Mouse (Mus musculus) kidney, adult 18-20 months (tissue): ENCODE measurements around the gene Brd9.

Experiments used
- DNase-seq: peaks from one replicate; pipeline ENCODE4 v3.0.0; 2021

Brd9 gene

DNA sequence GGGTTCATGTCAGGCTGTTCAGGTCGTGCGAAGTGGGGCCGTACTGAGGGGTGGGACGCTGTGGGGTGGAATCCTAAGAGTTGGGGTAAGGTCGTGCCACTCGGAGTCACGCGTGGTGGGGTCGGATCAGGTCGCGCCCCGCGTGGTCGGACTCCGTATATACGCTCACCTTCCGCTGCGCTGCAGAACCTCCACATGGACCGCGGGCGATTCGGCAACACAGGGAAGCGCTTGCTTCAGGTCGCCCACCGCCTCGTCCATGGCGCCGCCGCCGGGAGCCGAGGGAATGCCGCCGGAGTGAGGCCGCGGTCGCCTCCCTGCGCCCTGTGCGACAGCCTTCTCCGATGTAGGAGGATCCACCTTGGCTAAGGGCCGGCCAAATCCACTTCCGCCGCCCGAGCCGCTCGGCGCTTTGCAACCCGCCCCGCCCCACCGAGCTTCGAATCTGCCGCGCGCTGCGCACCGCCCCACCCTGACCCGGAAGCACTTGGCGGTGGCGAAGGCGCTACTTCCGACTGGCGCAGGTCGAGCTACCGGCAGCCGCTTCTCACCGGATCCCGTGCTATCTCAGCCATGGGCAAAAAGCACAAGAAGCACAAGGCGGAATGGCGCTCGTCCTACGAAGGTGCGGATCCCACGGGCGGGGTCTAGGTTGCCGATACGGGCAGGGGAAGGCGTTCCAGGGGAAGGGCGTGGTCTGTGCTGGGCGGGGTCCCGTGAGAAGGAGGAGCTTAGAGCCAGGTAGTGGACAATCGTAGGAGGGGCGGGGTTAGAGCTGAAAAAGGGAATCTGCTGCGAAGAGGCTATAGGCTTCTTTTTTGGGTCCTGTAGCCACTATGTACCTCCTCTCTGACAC is at the start of gene Brd9, which contains the start of gene Trip13:
TSS of gene Brd9 (plus strand) at position 491 of the 856 bp plus-strand sequence.
TSS of gene Trip13 (minus strand) at position 464 of the 856 bp plus-strand sequence.
- peak; percentile 95 for DNase-seq

DNA sequence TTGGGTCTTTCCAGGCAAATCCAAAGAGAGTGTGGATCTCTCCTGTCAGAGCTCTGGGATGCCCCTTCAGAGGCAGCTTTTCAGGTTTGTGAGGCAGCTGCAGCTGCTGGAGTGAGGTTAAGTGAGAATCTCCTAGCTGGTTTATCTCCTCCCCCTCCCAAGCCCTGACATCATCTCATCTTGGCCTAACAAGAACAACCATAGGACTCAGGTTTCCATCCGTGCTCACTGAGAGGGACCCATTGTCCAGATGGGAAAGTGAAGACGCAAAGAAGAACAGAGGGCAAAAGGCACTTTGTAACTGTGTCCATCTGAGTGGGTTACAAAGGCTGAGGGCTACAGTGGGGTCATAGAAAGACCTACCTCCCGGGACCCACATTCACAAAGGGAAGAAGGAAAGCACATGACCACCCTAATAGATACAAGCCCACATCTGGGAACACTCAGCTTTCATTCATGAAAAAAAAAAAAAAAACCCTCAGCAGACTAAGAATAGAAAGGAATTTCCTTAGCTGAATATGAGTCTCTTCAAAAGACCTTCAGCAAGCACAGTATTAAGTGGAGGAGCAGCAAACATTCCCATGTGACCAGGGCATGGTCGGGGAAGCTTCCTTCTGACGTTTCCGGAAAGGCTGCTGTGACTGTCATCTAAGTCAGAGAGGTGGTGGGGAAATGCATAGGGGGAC is 45.0 kb upstream of the Brd9 start:
- DNase-seq, result peak; percentile 18

DNA sequence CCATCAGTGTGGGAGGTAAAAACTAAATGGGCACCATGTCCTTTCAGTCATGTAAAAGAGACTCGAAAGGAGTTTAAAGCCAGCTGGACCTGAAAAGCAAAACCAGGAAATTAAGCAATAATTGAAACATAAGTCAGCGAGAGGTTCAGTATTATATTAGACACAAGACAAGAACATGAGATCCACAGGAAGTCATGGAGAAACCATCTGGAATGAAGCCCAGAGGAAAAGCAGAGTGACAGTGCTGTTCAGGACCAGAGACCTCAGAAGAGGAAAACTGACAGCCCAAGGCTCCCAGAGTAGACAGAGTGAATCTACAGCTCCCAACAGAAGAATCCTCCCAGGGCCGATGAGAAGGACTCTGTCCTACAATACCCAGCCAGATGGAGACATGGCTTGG is 40.0 kb upstream of the Brd9 start:
- DNase-seq, result no peak

DNA sequence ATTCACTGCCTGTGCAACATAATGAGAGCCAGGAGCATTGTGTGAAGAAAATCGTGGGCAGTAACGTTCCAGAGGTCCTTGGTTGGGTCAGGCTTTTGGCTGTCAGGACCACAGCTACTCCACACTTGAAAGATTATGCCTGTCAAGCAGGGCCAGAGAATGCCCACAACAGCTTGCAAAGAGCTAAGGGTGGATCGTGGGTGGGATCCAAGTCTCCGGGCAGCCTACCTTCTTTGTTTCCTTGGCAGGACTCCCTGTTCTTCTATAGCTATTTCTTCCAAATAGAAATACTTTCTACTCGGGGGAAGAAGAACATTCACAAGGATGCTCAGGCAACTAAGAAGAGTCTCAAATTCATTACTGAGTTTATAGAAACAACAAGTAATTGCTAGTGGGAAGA is 30.5 kb upstream of the Brd9 start:
- no peak for DNase-seq

DNA sequence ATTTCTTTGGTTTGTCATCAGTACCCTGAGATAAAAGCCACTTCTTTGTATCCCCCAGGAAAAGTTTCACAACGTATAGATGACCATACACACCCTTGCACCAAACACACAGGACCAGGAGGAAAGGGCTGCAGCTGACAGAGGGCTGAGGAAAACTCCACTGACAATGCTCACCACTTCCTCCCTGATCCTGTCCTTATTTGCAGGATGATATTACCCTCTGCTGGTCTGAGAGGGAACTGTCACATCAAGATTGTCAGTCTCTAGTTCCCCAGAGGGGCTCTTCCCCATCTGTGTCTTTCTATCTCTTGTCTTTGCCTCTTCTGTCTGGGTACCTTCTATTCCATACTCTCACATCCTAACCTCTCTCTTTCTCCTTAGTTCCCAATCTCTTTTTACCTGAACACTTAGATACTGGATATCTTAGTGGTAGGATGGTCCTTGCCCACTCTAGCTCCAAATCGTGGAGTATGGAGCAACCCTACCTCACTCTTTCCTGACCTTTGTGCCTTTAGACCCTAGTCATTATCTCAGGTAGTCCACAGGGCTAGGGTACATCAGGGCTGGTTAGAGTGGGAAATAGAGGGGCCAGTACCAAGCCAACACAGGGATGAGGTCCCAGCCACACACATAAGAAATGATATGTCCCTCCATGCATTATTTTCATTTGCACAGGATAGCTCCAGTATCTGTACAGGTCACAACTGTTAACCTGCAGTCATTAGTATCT is 29.8 kb upstream of the Brd9 start:
- DNase-seq, result peak; percentile 8

DNA sequence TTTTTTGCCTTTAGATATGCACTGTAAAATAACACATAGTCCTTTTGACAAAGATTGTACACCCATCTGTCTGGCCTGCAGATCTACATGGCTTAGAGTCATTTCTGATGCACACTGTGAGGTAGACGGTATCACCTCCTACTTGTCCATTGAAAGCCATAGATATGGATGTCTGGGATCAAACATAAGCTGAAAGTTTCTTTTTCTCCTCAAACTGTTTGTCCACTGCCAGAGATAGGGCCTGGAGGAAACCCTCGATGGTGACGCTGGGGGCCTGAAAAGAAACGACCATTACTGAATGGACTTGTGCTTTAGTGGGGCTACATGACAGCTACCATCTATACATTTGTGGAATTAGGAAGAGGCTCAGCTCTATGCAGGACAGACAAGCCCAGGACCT is 24.5 kb upstream of the Brd9 start:
- DNase-seq, result no peak

DNA sequence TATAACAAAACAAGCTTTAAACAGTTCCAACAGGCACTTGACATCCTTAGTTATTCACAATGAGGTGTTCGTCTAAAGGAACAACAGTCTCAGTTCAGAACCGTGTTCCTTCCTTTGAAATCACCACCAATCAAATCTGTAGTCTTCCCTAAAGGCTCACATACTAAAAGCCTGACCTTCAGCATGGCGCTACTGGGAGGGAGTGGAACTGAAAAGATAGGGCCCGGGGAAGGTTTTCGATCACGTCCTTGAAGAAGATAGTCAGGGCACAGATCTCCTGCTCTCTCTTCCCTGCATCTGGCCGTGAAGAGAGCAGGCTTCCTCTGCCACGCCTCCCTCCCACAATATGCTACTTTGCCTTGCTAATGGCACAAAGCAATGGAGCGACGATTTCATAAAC is 5.4 kb upstream of the Brd9 start:
- DNase-seq, result no peak

DNA sequence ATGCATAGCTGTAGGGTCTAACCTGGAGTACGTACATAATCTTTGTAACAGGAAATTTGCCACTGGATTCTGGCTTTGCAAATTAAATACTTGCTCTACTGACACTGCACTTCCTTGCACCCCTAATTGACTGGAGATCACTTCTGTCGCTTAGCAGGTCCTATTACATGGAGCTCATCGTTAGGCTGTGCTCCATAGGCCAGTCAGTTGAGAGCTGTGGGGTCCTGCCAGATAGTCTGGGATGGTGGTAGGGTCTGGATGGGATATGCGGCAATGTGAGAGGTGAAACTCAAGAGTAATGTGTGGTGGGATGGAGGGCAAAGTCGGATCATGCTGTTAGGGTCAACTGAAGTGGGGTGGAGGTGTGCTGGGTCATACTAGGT is 682 bp upstream of the Brd9 start:
- no peak for DNase-seq

DNA sequence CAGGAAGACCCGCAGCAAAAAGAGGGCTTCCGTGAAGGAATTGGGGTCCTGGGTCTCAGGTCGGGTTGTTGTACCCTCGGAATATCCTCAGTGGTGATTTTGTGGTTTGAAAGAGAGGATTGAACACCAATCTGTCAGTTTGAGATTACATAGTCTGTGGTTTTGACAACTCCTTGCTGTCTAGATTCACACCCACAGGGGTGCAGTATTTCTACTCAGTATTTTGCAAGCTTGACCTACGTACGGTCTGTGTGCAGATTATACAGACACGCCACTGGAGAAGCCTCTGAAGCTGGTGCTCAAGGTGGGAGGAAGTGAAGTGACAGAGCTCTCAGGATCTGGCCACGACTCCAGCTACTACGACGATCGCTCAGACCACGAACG is 558 bp downstream of the Brd9 start:
- no peak for DNase-seq

DNA sequence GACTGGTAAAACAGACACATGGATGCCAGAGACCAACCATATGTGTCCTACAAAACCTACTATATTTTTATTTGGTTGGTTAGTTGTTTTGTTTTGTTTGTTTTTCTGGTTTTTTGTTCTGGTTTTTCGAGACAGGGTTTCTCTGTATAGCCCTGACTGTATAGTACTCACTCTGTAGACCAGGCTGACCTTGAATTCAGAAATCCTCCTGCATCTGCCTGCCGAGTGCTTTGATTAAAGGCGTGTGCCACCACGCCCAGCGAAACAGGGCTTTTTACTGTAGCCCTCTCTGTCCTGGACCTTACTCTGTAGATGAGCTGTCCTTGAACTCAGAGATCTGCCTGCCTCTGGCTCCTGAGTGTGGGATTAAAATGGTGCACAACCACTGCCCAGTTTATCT is 1.5 kb downstream of the Brd9 start:
- no peak for DNase-seq

DNA sequence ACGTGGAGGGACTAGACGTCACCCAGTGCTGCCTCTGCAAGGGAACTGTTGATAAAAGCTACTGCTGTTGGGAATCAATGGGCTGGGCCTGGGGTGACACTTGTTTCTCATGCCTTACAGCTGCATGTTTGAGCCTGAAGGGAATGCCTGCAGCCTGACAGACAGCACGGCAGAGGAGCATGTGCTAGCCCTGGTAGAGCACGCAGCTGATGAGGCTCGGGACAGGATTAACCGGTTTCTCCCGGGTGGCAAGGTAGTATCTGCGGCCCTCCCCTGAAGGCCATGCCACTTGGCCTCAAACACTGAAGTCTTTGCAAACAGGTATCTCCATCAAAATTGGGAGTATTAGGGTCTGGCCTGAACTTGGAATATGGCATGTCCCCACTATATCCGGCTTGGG is 7.0 kb downstream of the Brd9 start:
- DNase-seq, result no peak

DNA sequence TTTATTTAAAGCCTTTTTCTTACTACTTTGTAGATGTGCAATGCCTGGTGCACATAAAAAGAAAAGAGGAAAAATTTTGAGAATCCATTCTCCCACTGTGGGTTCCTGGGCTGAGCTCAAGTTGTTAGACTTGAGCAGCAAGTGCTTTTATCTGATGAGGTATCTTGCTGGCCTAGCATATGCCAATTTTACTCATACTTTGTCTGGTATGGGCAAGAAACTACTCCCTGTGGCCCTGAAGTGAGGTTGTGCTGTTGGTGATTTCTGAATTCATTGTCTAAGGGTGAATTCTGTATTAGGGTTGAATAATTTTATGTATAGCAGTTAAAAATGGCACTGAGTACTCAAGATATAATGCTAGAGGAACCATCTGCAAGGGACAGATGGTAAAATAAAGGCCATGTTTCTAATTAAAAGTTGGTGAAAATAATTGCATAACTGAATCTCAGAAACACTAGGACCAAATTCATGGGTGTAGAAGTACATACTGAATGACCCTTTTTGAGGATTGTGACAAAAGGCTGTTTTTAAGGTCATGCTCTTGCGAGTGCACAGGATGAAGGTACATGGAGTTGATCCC is 16.0 kb downstream of the Brd9 start:
- no peak for DNase-seq

DNA sequence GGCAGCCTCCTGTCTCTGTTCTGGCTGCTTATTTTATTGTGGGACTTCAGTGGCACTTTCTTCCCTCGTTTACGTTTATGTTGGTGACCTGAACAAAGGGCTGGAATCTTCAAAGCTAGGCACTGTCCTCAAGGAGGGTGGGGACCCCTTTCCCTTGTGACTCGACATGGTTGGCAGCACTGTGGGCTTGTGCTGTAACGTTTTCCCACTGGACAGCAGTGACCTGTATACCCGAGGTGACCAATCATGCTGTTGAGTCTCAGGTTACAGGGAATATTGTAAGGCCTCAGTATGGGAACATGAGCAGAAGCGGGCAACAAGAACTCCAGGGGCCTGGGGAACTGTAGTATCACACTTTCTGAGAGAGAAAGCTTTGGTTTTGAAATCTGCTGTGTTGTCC is 17.1 kb downstream of the Brd9 start:
- no peak for DNase-seq

DNA sequence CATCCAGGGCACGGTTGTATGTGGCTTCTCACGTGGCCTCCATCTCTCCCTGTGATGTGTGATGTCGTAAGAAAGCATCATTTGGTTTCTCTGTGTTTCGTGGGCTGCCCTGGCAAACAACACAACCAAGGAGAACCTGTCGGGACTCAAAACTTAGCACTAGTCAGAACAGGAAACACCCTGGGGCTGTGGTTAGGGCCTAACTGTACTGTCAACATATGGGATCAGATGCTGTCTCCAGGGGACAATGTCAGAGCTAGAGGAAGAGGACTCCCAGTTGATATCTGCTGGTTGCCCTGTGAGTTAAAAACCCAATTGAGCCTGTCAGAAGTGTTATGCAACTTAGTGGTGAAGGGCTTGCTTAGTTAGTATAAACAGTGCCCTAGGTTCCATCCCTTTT is 17.9 kb downstream of the Brd9 start:
- DNase-seq, result no peak

DNA sequence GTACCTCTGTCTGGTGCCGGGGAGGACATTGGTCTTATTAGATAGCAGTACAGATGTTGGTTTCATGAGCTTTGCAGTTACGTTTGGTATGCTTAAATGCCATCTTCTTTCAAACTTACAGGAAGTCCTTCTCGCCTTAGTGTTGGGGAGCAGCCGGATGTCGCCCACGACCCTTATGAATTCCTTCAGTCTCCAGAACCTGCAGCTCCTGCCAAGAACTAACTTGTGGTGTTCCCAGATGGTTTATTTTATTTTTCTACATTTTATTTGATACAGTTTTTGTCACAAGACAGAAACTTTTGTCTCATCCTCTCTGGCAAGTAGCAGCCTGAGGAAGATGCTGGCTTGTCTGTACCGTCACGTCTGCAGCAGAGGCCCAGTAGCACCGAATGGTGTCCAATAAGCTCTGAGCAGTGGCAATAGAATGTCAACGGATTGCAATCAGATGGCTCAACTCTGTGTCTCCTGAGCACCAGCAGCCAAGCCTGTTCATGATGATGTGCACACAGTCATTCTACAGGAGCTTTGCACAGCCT is 22.6 kb downstream of the Brd9 start:
- no peak for DNase-seq

DNA sequence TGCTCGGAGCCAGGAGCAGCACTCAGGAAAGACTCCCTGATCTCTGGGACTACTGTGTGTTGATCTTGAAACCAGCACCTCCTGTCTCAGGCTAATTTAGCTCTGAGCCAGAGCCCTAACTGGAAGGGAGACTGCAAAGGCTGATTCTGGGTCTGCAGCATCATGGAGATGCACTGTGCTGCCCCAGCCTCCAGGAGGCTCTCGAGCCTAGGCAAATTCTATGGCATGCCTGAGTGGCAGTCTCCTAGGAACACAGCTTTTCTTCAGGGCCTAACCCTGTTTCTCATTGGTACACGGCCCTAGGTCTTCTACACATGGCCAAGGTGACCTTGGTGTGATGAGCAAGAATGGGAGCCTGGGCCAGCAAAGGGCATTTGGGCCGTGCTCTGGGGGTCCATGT is 23.6 kb downstream of the Brd9 start:
- DNase-seq, result no peak

DNA sequence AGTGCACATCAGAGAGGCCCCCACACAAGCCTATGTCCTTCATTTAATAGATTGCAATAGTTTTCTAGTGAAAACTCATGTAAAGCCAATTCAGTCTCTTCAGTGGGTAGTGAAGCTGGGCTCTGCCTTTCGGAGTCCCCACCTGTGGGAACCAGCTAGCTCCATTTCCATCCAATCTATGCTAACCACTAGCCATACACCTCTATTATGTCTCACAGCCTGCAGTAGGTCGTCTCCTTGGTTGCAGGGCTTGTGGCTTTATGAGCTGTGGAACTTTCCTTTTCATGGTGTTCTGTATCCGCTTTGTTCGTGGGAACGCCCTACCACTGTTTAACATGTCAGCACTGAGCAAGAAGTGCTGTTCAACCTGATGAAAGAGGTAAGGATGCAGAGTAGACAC is 25.9 kb downstream of the Brd9 start, which contains the start of gene Zdhhc11:
TSS of gene Zdhhc11 (plus strand) at position 301 of the 400 bp plus-strand sequence.
- DNase-seq, result no peak

DNA sequence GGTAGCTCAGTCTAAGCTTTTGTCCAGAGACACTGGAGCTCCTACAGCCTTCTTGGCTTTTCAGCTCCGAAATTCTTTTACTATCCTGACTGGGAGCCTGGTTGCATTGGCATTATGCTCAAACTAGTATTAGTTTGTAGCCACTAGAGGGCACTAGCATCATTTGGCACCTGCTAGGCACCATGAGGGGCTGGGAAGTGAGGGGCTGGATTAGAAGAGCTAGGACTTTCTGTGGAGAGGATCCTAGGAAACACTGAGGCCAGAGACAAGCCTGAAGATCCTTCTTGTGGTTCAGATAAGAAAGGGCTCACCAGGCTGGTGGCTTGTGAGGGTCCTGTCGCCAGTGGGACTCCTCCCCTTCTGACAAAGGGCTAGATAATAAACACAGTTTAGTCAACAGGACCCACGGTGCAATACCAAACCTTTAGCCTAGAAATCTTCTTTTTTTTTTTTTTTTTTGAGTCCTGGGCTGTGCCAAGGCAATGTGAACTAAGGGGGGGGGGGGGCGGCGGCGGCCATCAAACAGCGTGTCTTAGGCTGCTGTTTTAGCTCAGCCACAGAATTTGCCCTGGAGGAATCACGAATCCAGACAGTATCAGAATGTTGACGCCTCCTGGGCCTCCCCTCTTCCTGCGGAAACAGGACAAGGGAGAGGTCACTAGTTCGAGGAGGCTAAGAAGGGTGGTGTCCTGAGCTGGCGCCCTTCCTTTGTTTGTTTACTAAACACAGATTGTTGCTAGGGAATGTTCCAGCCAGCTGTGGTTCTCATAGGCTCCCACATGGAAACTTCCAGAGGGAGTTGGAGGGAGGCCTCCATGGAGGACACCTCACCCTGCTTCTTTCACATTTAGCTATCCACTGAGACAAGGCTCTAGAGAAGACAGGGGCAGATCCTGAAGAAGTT is 33.2 kb downstream of the Brd9 start:
- DNase-seq, result peak; percentile 74

DNA sequence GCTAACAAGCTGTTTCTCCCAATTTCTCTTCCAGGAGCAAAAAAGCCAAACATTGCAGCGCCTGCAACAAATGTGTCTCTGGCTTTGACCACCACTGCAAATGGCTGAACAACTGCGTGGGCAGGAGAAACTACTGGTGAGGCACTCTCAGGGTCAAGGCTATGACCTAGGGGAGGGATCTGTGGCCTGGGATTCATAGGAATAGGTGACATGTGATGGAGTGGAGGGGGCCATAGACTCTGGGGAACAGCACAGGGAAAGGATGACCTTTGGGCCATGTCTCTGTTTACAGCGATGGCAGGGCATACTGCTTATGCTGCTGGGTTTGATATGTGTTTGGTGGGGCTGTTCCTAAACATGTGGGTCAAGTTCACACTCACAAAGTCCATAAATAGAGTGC is 36.9 kb downstream of the Brd9 start:
- DNase-seq, result no peak

DNA sequence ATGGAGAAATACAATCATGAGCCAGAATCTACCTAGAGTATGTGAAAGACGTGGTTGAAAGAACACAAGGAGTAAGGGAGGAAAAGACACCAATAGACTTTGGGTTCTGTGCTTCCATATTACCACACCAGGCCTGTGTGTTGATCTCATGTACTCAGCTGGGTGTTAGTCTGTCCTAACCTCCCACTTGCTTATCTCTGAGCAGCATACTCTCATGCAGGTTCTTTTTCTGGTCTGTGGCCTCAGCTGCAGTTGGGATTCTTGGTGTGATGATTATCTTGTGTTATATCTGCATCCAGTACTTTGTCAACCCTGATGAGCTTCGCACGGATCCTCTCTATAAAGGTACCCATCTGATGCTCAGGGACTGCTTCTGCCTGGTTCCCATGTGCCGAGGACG is 39.3 kb downstream of the Brd9 start:
- DNase-seq, result no peak

DNA sequence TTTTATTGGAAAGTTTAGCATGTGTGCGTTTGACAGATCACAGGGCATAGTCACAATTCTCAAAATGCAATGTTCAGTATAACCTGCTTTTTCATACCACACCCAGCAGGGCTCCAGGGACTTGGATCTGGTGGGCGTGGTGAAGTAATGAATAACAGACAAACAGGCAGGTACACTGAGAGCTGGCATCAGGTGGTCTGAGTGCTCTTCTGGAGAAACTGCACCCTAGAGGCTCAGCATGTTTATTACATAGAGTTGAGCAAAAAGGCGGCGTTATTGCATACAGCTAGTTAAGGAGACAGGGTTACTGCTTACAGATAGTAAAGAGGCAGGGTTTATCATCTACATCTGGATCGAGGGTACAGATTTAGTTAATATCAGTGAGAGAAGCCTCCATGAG is 52.7 kb downstream of the Brd9 start:
- DNase-seq, result no peak

DNA sequence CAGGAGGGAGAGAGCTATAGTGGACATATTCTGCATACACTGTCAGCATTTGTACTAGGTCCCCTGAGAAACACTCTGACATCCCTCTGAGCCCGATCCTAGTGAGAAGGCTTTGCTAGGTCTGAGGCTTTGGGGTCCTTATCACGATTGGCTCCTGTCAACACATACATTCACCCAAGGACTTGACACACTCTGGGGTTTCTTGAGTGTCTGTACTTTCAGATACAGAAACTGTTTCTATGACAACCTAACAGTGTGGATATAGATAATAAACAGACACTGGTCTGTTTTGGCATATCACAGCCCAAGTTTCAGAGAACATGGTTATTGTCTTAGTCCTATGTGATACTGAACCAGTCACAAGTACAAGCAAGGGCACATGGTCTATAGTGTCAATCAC is 53.1 kb downstream of the Brd9 start:
- DNase-seq, result no peak
